Mouse (Mus musculus) gastrocnemius, postnatal 25 days (tissue): ENCODE results near the gene Hnrnph3. TPM values are rescaled to one million over a fixed set of nuclear protein-coding genes. Genes with fewer than 3 reads are reported as not detected.

Experiments used
- DNase-seq: peaks from one replicate; pipeline ENCODE4 v3.0.0; 2022
- total RNA-seq, 2 experiments: library from RNA; stranded (reverse); gene quantifications; 1 replicate in 1 of 2; 2 replicates in 1 of 2; pipeline ENCODE4 v1.2.3; 2021

The Hnrnph3 gene
- total RNA-seq, 2 experiments from 2014 or later = 16.9 to 17.4 TPM

DNA sequence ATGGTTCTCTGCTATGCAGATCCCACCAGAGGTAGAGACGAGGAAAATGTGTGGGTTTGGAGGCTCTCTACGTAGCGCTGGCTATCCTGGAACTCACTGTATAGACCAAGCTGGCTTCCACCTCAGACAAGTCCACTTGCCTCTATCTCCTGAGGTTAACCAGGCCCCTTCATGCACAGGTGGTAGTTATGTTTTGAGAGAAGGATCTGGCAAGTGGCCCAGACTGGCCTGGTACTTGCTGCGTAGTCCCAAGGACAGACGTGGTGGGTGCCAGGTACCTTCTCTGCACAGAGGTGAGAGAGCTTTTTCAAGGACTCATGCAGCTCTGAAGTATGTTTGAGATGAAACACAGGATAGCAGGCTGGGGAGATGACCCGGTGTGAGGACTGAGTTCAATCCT lies 39.5 kb downstream of the Hnrnph3 start:
- no peak for DNase-seq

DNA sequence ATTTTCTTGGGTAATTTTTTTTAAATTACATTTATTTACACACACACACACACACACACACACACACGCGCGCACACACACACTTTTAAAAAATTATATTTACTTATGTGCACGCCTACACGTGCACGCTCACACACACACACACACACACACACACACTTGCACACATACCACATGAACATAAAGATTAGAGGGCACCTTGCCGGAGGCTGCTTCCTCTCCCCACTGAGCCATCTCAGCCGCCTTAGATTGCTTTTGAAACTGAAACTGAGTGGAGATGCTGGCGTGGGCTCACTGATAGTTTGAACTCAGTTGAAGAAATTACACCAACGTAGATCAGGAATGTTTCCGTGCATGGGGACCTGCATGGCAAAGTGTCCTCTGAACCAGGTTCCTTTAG lies 39.9 kb downstream of the Hnrnph3 start:
- no peak for DNase-seq

DNA sequence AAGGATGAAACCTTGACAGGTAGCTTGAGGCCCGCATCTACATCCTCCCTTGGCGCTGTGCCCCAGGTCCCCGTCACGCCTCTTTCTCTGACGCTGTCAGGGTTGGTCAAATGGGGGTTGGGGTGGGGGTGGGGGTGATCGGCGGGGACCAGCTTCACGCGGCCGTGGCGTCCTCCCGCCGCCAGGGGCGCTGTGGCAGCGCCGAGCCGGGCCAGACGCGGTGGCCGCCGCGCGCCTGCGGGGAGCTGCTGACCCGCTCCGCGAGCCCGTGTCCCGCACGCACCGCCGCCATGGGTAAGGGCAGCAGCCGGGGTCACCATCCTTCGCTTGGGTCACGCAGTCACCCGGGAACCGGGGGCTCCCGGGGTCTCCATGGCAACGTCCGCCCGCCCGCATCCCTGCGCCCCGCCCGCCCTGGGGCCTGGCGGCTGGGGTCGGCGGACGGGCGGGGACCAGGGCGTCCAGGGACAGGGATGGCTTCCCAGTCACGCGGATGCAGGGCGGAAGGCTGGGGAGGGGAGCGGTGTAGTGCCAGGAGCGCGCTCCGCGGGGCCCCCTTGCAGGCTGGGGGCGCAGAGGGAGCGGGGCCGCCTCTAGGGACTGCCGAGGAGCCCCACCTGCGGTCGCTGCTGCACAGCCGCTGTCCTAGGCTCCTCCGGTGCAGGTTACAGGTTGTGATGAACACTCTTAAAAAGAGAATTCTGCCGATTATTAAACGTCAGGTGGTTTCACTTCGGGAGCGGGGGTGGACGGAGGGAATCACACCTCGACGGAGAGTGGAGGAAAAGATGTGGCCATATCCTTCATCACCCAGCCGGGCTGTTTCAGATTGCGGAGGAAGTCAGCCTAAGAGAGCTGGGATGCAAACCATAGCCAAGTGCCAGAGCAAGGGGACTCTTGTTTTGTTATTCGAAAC lies 43.7 kb downstream of the Hnrnph3 start, which contains the start of gene Rufy2:
Rufy2 (plus strand) TSS at position 185 of the 916 bp plus-strand sequence.
- DNase-seq = peak; percentile 82

DNA sequence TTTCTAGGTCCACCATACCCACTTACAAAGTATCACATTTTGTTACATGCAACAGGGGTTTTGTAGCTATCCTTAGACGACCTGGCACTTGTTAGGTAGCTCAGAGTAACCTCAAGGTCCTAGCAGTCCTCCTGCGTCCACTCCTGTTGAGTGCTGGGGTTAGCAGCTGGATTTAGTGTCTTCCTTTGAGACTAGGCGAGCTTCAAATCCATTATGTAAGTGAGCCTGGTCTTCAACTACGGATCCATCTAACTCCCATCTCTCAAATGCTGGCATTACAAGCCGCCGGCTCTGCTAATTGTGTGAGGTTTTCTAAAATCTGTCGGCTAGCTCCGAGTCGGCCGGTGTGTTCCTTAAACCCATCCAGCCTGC lies 44.4 kb downstream of the Hnrnph3 start:
- DNase-seq = no peak

DNA sequence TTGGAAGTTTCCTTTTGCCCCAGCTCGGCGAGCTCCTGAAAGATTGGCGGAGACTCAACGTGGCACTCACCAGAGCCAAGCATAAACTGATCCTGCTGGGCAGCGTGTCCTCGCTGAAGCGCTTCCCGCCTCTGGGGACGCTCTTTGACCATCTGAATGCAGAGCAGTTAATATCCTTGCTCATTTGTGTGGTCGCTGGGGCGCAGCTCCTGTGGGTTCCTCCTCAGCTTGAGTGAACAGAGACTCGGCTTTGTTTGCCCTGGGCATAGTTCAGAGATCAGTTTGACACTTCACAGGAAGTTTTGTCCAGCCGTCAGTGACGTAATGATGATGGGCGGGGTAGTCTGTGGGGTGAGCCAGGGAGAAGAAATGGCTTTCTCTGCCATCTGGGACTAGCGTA lies 52.2 kb downstream of the Hnrnph3 start:
- DNase-seq = no peak

DNA sequence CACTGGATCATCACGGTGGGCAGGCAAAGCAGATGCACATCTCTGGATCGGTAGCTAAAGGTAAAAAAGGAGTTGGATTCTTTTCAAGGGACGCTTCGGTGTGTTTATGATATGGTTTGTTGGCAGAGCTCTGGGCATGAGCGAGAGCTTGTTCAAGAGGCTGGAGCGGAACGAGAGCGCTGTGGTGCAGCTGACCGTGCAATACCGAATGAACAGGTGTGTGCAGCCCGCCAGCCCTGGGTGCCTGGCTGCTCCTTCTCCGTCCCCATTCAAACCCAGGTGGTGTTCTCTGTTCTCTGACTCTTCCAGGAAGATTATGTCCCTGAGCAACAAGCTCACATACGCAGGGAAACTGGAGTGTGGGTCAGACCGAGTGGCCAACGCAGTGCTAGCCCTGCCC lies 57.7 kb downstream of the Hnrnph3 start:
- DNase-seq = no peak

DNA sequence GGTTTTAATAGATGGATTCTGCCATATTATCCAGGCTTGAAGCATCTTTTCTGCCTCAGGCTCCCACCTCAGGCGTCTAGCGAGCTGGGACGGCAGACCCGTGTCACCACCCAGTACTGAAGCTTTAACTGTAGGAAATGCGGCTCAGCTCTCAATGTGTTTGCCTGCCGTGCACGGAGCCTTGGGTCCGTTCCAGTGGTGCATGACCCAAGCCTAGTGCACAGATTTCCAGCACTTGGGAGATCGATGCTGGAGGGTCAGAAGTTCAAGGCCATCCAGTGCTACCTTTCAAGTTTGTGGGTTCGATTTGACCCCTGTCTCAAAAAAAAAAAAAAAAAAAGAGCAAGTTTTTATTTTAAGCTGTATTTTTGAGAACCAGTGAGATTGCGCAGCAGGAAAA lies 58.2 kb downstream of the Hnrnph3 start:
- no peak for DNase-seq

Other genes starting within 250 kb of the Hnrnph3 start
- 10 to 100 TPM; 26.4 to 28.8 TPM for gene Ccar1, start 231.9 kb downstream of the Hnrnph3 start, total RNA-seq
- 1 to 10 TPM; 4.9 to 5.3 TPM for gene Tet1, start 115.2 kb downstream of the Hnrnph3 start, total RNA-seq
- 10 to 100 TPM; 14.6 to 15.7 TPM for gene Slc25a16, start 103.6 kb downstream of the Hnrnph3 start, total RNA-seq
- under 1 TPM; 0.46 to 0.75 TPM for gene Dna2, start 77.2 kb downstream of the Hnrnph3 start, total RNA-seq
- 1 to 10 TPM; 5.9 to 6.5 TPM for gene Rufy2, start 44.0 kb downstream of the Hnrnph3 start, total RNA-seq
- 1 to 10 TPM; 2.7 to 3.2 TPM for gene Pbld2, start 98 bp upstream of the Hnrnph3 start, total RNA-seq
- gene Pbld1, start 35.9 kb upstream of the Hnrnph3 start, total RNA-seq = 1 to 10 TPM in 1 of 2 experiments, under 1 TPM in 1; 0.35 to 1.1 TPM
- gene Atoh7, start 75.4 kb upstream of the Hnrnph3 start, total RNA-seq = not detected
- gene Mypn, start 179.7 kb upstream of the Hnrnph3 start, total RNA-seq = 100 to 1,000 TPM; 239 to 253 TPM
- gene Herc4, start 219.6 kb upstream of the Hnrnph3 start, total RNA-seq = 10 to 100 TPM; 17.5 to 20.6 TPM